Mouse (Mus musculus): ENCODE measurements at regions not wholly inside any gene's neighbourhood (a gene's known extent, or its start where the extent isn't known, plus 50 kb on each side); places are given as distances from the start of the nearest gene placed in this dataset.

DNA sequence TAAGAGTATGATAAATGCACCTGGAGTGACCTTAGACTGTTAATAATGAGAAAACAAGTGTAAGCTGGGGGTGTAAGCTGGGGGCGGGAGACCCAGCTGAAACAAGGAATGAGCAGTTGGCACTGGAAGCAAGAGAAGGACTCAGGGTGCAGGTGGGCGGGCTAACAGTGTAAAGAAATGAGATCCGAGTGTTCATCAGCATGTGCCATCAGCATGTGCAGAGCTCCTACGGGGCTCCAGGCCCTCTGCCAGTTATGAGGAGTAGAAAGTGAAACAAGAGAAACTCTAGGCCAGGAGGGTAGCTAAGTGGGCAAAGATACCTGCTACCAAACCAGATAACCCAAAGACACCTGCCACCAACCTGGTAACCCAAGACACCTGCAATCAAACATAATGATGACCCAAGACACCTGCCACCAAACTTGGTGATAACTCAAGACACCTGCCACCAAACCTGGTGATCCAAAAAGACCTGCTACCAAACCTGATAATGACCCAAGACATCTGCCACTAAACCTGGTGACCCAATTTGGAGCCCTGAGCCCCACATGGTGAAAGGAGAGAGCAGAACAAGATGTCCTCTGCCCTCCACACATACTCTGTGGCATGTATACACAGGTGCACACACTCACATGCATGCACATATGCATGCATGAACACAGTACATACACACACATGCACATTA is 120.1 kb upstream of the Ctnnb1 start:
- Histone ChIP-seq H3K4me3 (replicated peaks; ENCODE audit: insufficient read depth, low read depth, low read length) (no peak overlapping the region), H3K27me3 (ENCODE audit: control insufficient read depth, insufficient read depth, low read length) (no peaks in the 10 kb centered on the region), H3K4me1 (ENCODE audit: control insufficient read depth, insufficient read depth, low read length) (peaks cover 19% of the 10 kb centered on the region), H3K27ac (ENCODE audit: insufficient read depth, low read length) (no peak overlapping the region)
- WGBS, result 21% methylated on average over 4 of the region's 4 CpGs
- peak; percentile 41 to 44 for DNase-seq
- TF ChIP-seq POLR2A (IDR thresholded peaks at IDR 0.05; ENCODE audit: borderline replicate concordance, insufficient read depth, low read length) (no peak), CTCF (IDR thresholded peaks at IDR 0.05; ENCODE audit: borderline replicate concordance, insufficient read depth, low read depth, low read length) (no peak)

GRCm38 (mm10) chr9:120811522-120811921 is 117.5 kb upstream of the Ctnnb1 start:
- no peak for TF ChIP-seq POLR2A (IDR thresholded peaks at IDR 0.05; ENCODE audit: borderline replicate concordance, insufficient read depth, low read length)
- TF ChIP-seq CTCF (IDR thresholded peaks at IDR 0.05; ENCODE audit: borderline replicate concordance, insufficient read depth, low read depth, low read length), result no peak
- no peak overlapping the region for H3K27ac ChIP-seq (ENCODE audit: insufficient read depth, low read length)

GRCm38 (mm10) chr9:120812667-120813210 is 116.3 kb upstream of the Ctnnb1 start:
- Histone ChIP-seq H3K27me3 (ENCODE audit: control insufficient read depth, insufficient read depth, low read length) (no peaks in the 10 kb centered on the region), H3K4me3 (replicated peaks; ENCODE audit: insufficient read depth, low read depth, low read length) (no peak overlapping the region), H3K4me1 (ENCODE audit: control insufficient read depth, insufficient read depth, low read length) (peaks cover 15% of the 10 kb centered on the region), H3K27ac (ENCODE audit: insufficient read depth, low read length) (no peak overlapping the region)
- TF ChIP-seq CTCF (IDR thresholded peaks at IDR 0.05; ENCODE audit: borderline replicate concordance, insufficient read depth, low read depth, low read length) (no peak), POLR2A (IDR thresholded peaks at IDR 0.05; ENCODE audit: borderline replicate concordance, insufficient read depth, low read length) (no peak)
- 85% methylated on average over 17 of the region's 17 CpGs for WGBS
- no peak for DNase-seq

More at GRCm38 (mm10) chr9:120811522-120811921, 117.5 kb upstream of the Ctnnb1 start:
- H3K4me1 ChIP-seq (ENCODE audit: control insufficient read depth, insufficient read depth, low read length), result peaks cover 19% of the 10 kb centered on the region
- no peaks in the 10 kb centered on the region for H3K27me3 ChIP-seq (ENCODE audit: control insufficient read depth, insufficient read depth, low read length)
- no peak for DNase-seq
- H3K4me3 ChIP-seq (replicated peaks; ENCODE audit: insufficient read depth, low read depth, low read length), result no peak overlapping the region
- 84% methylated on average over 3 of the region's 3 CpGs for WGBS

DNA sequence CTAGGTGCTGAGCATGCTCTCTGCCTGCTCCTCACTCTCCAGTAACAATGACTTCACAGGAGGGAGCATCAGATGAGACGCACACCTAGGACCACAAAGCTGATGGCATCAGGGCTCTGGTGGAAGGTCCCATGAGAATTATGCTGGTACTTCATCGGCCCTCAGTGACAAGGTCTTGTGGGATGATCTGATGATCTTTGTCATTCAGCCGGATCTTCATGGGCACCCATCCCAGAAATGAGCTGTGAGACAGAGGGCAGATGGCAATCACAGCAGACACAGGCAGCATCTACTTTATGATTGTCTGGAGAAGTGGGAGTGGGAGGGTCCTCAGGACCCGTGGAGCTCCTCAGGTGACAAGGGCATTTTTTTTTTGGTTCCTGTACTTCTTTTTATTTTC is 114.7 kb upstream of the Ctnnb1 start:
- Histone ChIP-seq H3K27me3 (ENCODE audit: control insufficient read depth, insufficient read depth, low read length) (no peaks in the 10 kb centered on the region), H3K4me3 (replicated peaks; ENCODE audit: insufficient read depth, low read depth, low read length) (no peak overlapping the region), H3K27ac (ENCODE audit: insufficient read depth, low read length) (no peak overlapping the region), H3K4me1 (ENCODE audit: control insufficient read depth, insufficient read depth, low read length) (peaks cover 4% of the 10 kb centered on the region; the same call in 1 of the 2 replicates)
- TF ChIP-seq CTCF (IDR thresholded peaks at IDR 0.05; ENCODE audit: borderline replicate concordance, insufficient read depth, low read depth, low read length) (no peak), POLR2A (IDR thresholded peaks at IDR 0.05; ENCODE audit: borderline replicate concordance, insufficient read depth, low read length) (no peak)
- peak in 1 of 2 experiments; percentile 23 for DNase-seq
- 16% methylated on average over 4 of the region's 4 CpGs for WGBS

- H3K27me3 ChIP-seq (ENCODE audit: control insufficient read depth, insufficient read depth, low read length), result no peaks in the 10 kb centered on the region
- TF ChIP-seq CTCF (IDR thresholded peaks at IDR 0.05; ENCODE audit: borderline replicate concordance, insufficient read depth, low read depth, low read length), result no peak
- TF ChIP-seq POLR2A (IDR thresholded peaks at IDR 0.05; ENCODE audit: borderline replicate concordance, insufficient read depth, low read length), result no peak
- H3K27ac ChIP-seq (ENCODE audit: insufficient read depth, low read length), result no peak overlapping the region
- DNase-seq, result no peak
- WGBS, result 90% methylated on average over 22 of the region's 22 CpGs
- no peak overlapping the region for H3K4me3 ChIP-seq (replicated peaks; ENCODE audit: insufficient read depth, low read depth, low read length)
- peaks cover 4% of the 10 kb centered on the region; the same call in 1 of the 2 replicates for H3K4me1 ChIP-seq (ENCODE audit: control insufficient read depth, insufficient read depth, low read length)
Observed at GRCm38 (mm10) chr9:120818726-120819317, 110.2 kb upstream of the Ctnnb1 start.

GRCm38 (mm10) chr9:120820892-120821291 is 108.1 kb upstream of the Ctnnb1 start:
- WGBS, result 89% methylated on average over 6 of the region's 6 CpGs
- TF ChIP-seq POLR2A (IDR thresholded peaks at IDR 0.05; ENCODE audit: borderline replicate concordance, insufficient read depth, low read length), result no peak
- no peak for TF ChIP-seq CTCF (IDR thresholded peaks at IDR 0.05; ENCODE audit: borderline replicate concordance, insufficient read depth, low read depth, low read length)
- H3K4me1 ChIP-seq (ENCODE audit: control insufficient read depth, insufficient read depth, low read length), result no peaks in the 10 kb centered on the region
- H3K27ac ChIP-seq (ENCODE audit: insufficient read depth, low read length), result no peak overlapping the region
- H3K27me3 ChIP-seq (ENCODE audit: control insufficient read depth, insufficient read depth, low read length), result no peaks in the 10 kb centered on the region
- DNase-seq, result no peak
- no peak overlapping the region for H3K4me3 ChIP-seq (replicated peaks; ENCODE audit: insufficient read depth, low read depth, low read length)

- TF ChIP-seq POLR2A (IDR thresholded peaks at IDR 0.05; ENCODE audit: borderline replicate concordance, insufficient read depth, low read length) (no peak), CTCF (IDR thresholded peaks at IDR 0.05; ENCODE audit: borderline replicate concordance, insufficient read depth, low read depth, low read length) (no peak)
- no peaks in the 10 kb centered on the region for H3K27me3 ChIP-seq (ENCODE audit: control insufficient read depth, insufficient read depth, low read length)
- DNase-seq, result no peak
- no peak overlapping the region for H3K27ac ChIP-seq (ENCODE audit: insufficient read depth, low read length)
- H3K4me3 ChIP-seq (replicated peaks; ENCODE audit: insufficient read depth, low read depth, low read length), result no peak overlapping the region
- WGBS, result 43% methylated on average over 6 of the region's 6 CpGs
- H3K4me1 ChIP-seq (ENCODE audit: control insufficient read depth, insufficient read depth, low read length), result no peaks in the 10 kb centered on the region; the same call in 1 of the 2 replicates
Observed at GRCm38 (mm10) chr9:120823397-120823796, 105.6 kb upstream of the Ctnnb1 start.

DNA sequence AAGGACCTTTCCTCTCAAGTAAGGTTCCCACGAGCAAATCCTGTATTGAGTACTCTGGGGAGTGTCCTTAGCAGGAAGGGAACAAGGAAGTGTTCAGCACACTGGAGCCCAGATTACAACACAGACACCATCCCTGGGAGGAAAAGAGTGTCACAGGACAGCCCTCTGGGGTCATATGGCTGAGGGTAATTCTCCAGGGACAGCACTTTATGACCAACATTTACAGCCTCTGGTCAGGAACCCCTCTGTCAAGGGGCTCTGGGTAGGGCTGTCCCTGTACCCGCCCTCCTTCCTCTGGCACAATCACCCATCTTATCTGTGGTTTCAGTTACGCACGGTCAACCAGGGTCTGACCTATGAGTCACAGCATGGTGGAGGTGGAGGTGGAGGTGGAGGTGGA is 102.8 kb upstream of the Ctnnb1 start:
- peaks cover 10% of the 10 kb centered on the region for H3K4me1 ChIP-seq (ENCODE audit: control insufficient read depth, insufficient read depth, low read length)
- no peak overlapping the region for H3K4me3 ChIP-seq (replicated peaks; ENCODE audit: insufficient read depth, low read depth, low read length)
- no peak overlapping the region for H3K27ac ChIP-seq (ENCODE audit: insufficient read depth, low read length)
- WGBS, result 87% methylated on average over 4 of the region's 4 CpGs
- H3K27me3 ChIP-seq (ENCODE audit: control insufficient read depth, insufficient read depth, low read length), result no peaks in the 10 kb centered on the region
- no peak for DNase-seq
- TF ChIP-seq POLR2A (IDR thresholded peaks at IDR 0.05; ENCODE audit: borderline replicate concordance, insufficient read depth, low read length) (no peak), CTCF (IDR thresholded peaks at IDR 0.05; ENCODE audit: borderline replicate concordance, insufficient read depth, low read depth, low read length) (no peak)

All from cerebellum, adult 2 months (tissue).